Mouse (Mus musculus): ENCODE data around the gene Trpt1. TPM values are rescaled to one million over a fixed set of nuclear protein-coding genes. Genes with fewer than 3 reads are reported as not detected.

Trpt1 gene
- total RNA-seq (2014; rRNA removed) (19.6 and 28.1 TPM in 2 replicates), polyA plus RNA-seq (2015; fragmentation: Nextera tagmentation; extraction: Ambion mirVana) (19.8 and 23.4 TPM in 2 replicates)

DNA sequence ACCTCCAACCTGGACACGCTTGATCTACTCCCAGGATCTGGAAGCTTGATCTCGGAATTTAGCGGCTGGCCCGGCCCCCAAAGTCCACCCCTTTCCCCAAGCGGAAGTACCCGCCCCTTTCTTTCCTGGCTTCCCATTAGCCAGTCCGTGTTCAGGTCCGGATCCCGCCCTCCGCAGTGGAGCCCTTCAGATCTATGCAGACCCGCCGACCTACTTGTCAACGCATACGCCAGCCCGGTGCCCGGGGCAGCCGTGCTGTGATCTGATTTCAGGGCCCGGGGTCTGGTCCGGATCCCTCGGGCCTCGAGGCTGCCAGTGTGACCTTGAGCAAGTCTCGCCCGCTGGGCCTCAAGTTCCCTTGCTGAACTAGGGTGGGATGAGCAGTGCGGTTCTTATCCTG, at the start of gene Trpt1, which contains the start of gene Nudt22:
TSS of gene Trpt1 (plus strand) at position 126 of the 400 bp plus-strand sequence.
TSS of gene Nudt22 (minus strand) at position 112 of the 400 bp plus-strand sequence.
- H3K4me1 ChIP-seq (ENCODE audit: insufficient read depth, low read length), result peaks cover 21% of the 10 kb centered on the region; the same call in 1 of the 2 replicates
- no peaks in the 10 kb centered on the region for H3K27me3 ChIP-seq (ENCODE audit: insufficient read depth, low read length)
- H3K36me3 ChIP-seq (ENCODE audit: insufficient read depth, low read length), result peaks cover 7% of the 10 kb centered on the region
- H3K9ac ChIP-seq (replicated peaks; ENCODE audit: low read length, poor library complexity, severe bottlenecking), result peak within 1 kb of the TSS; percentile 62
- peak within 1 kb of the TSS; percentile 87 for H3K4me2 ChIP-seq (ENCODE audit: low read depth, low read length, poor library complexity, severe bottlenecking)
- 1% methylated on average over 21 of the region's 24 CpGs for WGBS
- TF ChIP-seq CTCF (IDR thresholded peaks at IDR 0.05), result no peak
- no peaks in the 10 kb centered on the region for H3K9me3 ChIP-seq (ENCODE audit: low read length)
- H3K27ac ChIP-seq (ENCODE audit: low read depth, low read length), result peak within 1 kb of the TSS; percentile 57
- peak; percentile 88 for DNase-seq (ENCODE audit: low spot score)
- H3K4me3 ChIP-seq (ENCODE audit: low read depth, low read length), result peak within 1 kb of the TSS; percentile 62
- ATAC-seq (ENCODE audit: low FRiP score), result peak; percentile 54

DNA sequence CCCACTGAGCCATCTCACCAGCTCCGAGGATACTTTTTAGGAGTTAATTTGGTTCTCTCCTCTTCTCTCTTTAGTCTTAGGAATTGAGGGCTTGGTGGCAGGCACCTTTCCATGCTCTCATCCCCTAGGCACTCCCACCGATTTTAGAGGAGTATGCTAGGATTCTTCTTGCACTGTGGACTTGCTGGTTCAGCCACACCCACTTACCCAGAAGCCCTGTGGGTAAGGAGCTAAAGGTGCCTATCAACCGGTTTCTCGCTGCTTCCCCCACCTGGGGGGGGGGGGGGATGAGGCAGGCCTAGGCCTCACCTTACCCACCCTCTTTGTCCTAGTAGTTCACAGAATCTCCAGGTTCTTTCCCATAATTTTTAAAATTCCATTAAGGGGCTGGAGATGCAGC, 48.2 kb upstream of the Trpt1 start:
- Histone ChIP-seq H3K9me3 (ENCODE audit: low read length) (no peaks in the 10 kb centered on the region), H3K4me1 (ENCODE audit: insufficient read depth, low read length) (peaks cover 2% of the 10 kb centered on the region), H3K4me3 (ENCODE audit: low read depth, low read length) (no peak overlapping the region), H3K27me3 (ENCODE audit: insufficient read depth, low read length) (no peaks in the 10 kb centered on the region), H3K4me2 (ENCODE audit: low read depth, low read length, poor library complexity, severe bottlenecking) (no peak overlapping the region), H3K36me3 (ENCODE audit: insufficient read depth, low read length) (peaks cover 5% of the 10 kb centered on the region; the same call in 1 of the 2 replicates), H3K27ac (ENCODE audit: low read depth, low read length) (no peak overlapping the region), H3K9ac (replicated peaks; ENCODE audit: low read length, poor library complexity, severe bottlenecking) (no peak overlapping the region)
- ATAC-seq (ENCODE audit: low FRiP score), result no peak
- TF ChIP-seq CTCF (IDR thresholded peaks at IDR 0.05), result no peak
- no peak for DNase-seq (ENCODE audit: low spot score)
- 58% methylated on average over 4 of the region's 4 CpGs for WGBS

DNA sequence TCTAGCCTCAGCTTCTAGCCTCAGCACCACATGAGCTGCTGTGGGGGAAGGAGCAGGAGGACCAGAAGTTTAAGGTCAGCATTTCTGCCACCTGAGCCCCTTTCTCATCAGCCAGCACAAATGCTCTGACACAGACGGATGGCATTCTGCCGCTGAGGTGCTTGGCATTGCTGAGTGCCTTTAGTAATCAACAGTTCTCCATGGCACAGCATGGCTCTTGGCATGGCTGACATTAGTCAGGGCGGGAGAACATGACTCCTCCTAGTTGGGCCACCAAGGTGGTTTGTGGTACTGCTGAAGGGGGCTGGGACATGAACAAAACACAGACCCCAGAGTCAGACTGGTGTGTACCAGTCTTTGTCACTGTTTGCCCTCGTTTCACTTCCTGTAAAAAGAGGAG, 47.7 kb upstream of the Trpt1 start:
- Histone ChIP-seq H3K36me3 (ENCODE audit: insufficient read depth, low read length) (peaks cover 5% of the 10 kb centered on the region; the same call in 1 of the 2 replicates), H3K4me3 (ENCODE audit: low read depth, low read length) (no peak overlapping the region), H3K9ac (replicated peaks; ENCODE audit: low read length, poor library complexity, severe bottlenecking) (no peak overlapping the region), H3K27ac (ENCODE audit: low read depth, low read length) (no peak overlapping the region), H3K9me3 (ENCODE audit: low read length) (no peaks in the 10 kb centered on the region), H3K4me1 (ENCODE audit: insufficient read depth, low read length) (0 out of 2 replicates have a peak, but pooled peaks cover 3% of the 10 kb centered on the region), H3K27me3 (ENCODE audit: insufficient read depth, low read length) (no peaks in the 10 kb centered on the region), H3K4me2 (ENCODE audit: low read depth, low read length, poor library complexity, severe bottlenecking) (no peak overlapping the region)
- ATAC-seq (ENCODE audit: low FRiP score) (no peak), DNase-seq (ENCODE audit: low spot score) (peak; percentile 48)
- 80% methylated on average over 4 of the region's 4 CpGs for WGBS
- no peak for TF ChIP-seq CTCF (IDR thresholded peaks at IDR 0.05)

DNA sequence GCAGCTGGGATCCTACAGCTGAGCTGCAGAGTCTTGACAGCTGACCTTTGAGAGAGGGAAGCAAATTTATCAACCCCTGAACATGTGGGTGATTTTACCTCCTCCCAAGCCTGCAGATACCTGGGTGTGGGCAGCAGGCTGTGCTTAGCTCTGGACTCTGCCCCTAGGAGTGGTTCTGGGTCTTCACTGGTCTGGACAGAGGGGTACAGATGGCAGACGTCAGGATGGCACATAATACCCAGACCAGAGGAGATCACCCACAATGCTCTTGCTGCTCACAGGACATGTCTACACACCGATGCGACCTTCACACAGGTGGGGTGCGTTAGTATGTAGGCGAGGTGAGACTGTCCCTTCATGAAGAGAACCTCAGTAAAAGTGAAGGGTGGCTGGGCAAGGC, 46.4 kb upstream of the Trpt1 start:
- no peak overlapping the region for H3K9ac ChIP-seq (replicated peaks; ENCODE audit: low read length, poor library complexity, severe bottlenecking)
- ATAC-seq (ENCODE audit: low FRiP score), result no peak
- 0 out of 2 replicates have a peak, but pooled peaks cover 3% of the 10 kb centered on the region for H3K4me1 ChIP-seq (ENCODE audit: insufficient read depth, low read length)
- no peak overlapping the region for H3K4me2 ChIP-seq (ENCODE audit: low read depth, low read length, poor library complexity, severe bottlenecking)
- peaks cover 5% of the 10 kb centered on the region; the same call in 1 of the 2 replicates for H3K36me3 ChIP-seq (ENCODE audit: insufficient read depth, low read length)
- H3K27ac ChIP-seq (ENCODE audit: low read depth, low read length), result no peak overlapping the region
- H3K27me3 ChIP-seq (ENCODE audit: insufficient read depth, low read length), result no peaks in the 10 kb centered on the region
- no peak for TF ChIP-seq CTCF (IDR thresholded peaks at IDR 0.05)
- H3K9me3 ChIP-seq (ENCODE audit: low read length), result no peaks in the 10 kb centered on the region
- WGBS, result 91% methylated on average over 5 of the region's 5 CpGs
- no peak for DNase-seq (ENCODE audit: low spot score)
- no peak overlapping the region for H3K4me3 ChIP-seq (ENCODE audit: low read depth, low read length)

DNA sequence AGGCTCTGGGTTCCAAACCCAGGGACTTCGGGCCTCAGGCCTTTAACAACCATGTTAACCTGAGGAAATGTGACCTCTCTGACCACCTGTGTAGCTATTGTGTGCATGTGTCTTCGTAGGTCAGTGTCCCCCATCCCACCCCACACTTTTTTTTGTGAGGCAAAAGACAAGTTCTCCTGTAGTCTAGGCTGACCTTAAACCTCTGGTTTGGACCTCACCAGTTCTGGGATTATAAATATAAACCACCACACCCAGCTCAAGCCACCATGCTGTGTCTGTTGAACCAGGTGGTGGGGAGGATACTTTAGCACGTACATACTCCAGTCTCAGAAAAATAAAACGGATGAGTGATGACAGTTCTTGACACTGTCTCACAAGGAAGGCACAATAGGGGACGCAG, 46.0 kb upstream of the Trpt1 start:
- peak overlapping the region; percentile 64; the same call in 1 of the 2 replicates for H3K9ac ChIP-seq (replicated peaks; ENCODE audit: low read length, poor library complexity, severe bottlenecking)
- no peak for DNase-seq (ENCODE audit: low spot score)
- ATAC-seq (ENCODE audit: low FRiP score), result no peak
- no peaks in the 10 kb centered on the region for H3K27me3 ChIP-seq (ENCODE audit: insufficient read depth, low read length)
- no peaks in the 10 kb centered on the region for H3K9me3 ChIP-seq (ENCODE audit: low read length)
- H3K4me2 ChIP-seq (ENCODE audit: low read depth, low read length, poor library complexity, severe bottlenecking), result peak overlapping the region; percentile 76
- H3K36me3 ChIP-seq (ENCODE audit: insufficient read depth, low read length), result peaks cover 5% of the 10 kb centered on the region; the same call in 1 of the 2 replicates
- H3K4me3 ChIP-seq (ENCODE audit: low read depth, low read length), result peak overlapping the region; percentile 59
- no peak for TF ChIP-seq CTCF (IDR thresholded peaks at IDR 0.05)
- peak overlapping the region; percentile 85; the same call in 1 of the 2 replicates for H3K27ac ChIP-seq (ENCODE audit: low read depth, low read length)
- 0 out of 2 replicates have a peak, but pooled peaks cover 3% of the 10 kb centered on the region for H3K4me1 ChIP-seq (ENCODE audit: insufficient read depth, low read length)
- 55% methylated on average over 5 of the region's 5 CpGs for WGBS

DNA sequence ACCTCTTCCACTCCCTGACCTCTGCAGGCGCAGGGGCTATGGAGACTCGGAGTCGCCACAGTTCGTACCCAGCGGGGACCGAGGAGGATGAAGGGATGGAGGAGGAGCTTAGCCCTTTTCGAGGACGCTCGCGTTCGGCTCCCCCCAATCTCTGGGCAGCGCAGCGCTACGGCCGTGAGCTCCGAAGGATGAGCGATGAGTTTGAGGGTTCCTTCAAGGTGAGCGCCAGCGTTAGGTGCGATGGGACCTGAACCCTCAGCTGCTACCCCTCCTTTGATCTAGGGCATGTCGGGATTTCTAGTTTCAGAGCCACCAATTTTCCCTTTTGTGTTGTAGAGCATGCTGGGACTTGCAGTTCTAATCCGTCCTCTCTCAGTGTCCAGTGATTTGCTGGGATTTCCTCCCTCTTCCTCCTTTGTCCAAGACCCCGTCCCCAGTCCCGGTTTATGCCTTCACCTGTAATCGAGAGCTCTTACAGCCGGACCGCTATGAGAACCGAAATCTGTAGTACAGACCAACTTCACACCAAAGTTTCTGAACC, 45.2 kb upstream of the Trpt1 start:
- ATAC-seq (ENCODE audit: low FRiP score), result peak; percentile 29; the same call in 1 of the 2 replicates
- Histone ChIP-seq H3K4me3 (ENCODE audit: low read depth, low read length) (peak overlapping the region; percentile 59), H3K27ac (ENCODE audit: low read depth, low read length) (peak overlapping the region; percentile 85), H3K4me1 (ENCODE audit: insufficient read depth, low read length) (0 out of 2 replicates have a peak, but pooled peaks cover 3% of the 10 kb centered on the region), H3K36me3 (ENCODE audit: insufficient read depth, low read length) (peaks cover 12% of the 10 kb centered on the region; the same call in 1 of the 2 replicates), H3K27me3 (ENCODE audit: insufficient read depth, low read length) (no peaks in the 10 kb centered on the region), H3K4me2 (ENCODE audit: low read depth, low read length, poor library complexity, severe bottlenecking) (peak overlapping the region; percentile 76), H3K9me3 (ENCODE audit: low read length) (no peaks in the 10 kb centered on the region), H3K9ac (replicated peaks; ENCODE audit: low read length, poor library complexity, severe bottlenecking) (peak overlapping the region; percentile 64)
- DNase-seq (ENCODE audit: low spot score), result peak; percentile 80
- TF ChIP-seq CTCF (IDR thresholded peaks at IDR 0.05), result no peak
- under 1% methylated on average over 28 of the region's 28 CpGs for WGBS

All from midbrain, postnatal 0 days (tissue).